Mouse (Mus musculus) forebrain, embryonic 11.5 days (tissue): ENCODE data around the gene Slc9a5. TPM values are rescaled to one million over a fixed set of nuclear protein-coding genes. Genes with fewer than 3 reads are reported as not detected.

Experiments used
- ATAC-seq: fragments of 200-750 bp; cut with Nextera tagmentation; replicated peaks from 2 replicates; pipeline ENCODE4 v1.8.0; 2017; ENCODE audit warnings: moderate TSS enrichment; ENCODE audit not compliant: low FRiP score
- DNase-seq: peaks from one replicate; pipeline ENCODE4 v3.0.0-alpha.2; 2017; ENCODE audit warnings: low spot score
- H3K27ac ChIP-seq: fragments of 300-500 bp; sonication (generic); 2 replicates; pipeline ENCODE4 v1.5.1; 2014; ENCODE audit warnings: low read depth, low read length
- H3K27me3 ChIP-seq: fragments of 300-500 bp; sonication (generic); 2 replicates; pipeline ENCODE4 v1.6.1; 2014; ENCODE audit warnings: mild to moderate bottlenecking, low read length, mixed read lengths; ENCODE audit not compliant: control insufficient read depth, insufficient read depth
- H3K36me3 ChIP-seq: fragments of 300-500 bp; sonication (generic); 2 replicates; pipeline ENCODE4 v1.6.1; 2014; ENCODE audit warnings: mild to moderate bottlenecking, low read length, moderate library complexity, mixed read lengths; ENCODE audit not compliant: control insufficient read depth, insufficient read depth
- H3K4me1 ChIP-seq: fragments of 300-500 bp; sonication (generic); replicated peaks from 2 replicates; pipeline ENCODE4 v1.6.1; 2014; ENCODE audit warnings: low read length, mixed read lengths; ENCODE audit not compliant: control insufficient read depth, insufficient read depth
- H3K4me2 ChIP-seq: fragments of 300-500 bp; sonication (generic); 2 replicates; pipeline ENCODE4 v1.6.1; 2014; ENCODE audit warnings: low read depth, mild to moderate bottlenecking, low read length, moderate library complexity, mixed read lengths; ENCODE audit not compliant: severe bottlenecking
- H3K4me3 ChIP-seq: fragments of 300-500 bp; sonication (generic); 2 replicates; pipeline ENCODE4 v1.5.1; 2014; ENCODE audit warnings: low read depth, low read length
- H3K9ac ChIP-seq: fragments of 300-500 bp; sonication (generic); 2 replicates; pipeline ENCODE4 v1.6.1; 2014; ENCODE audit warnings: low read length
- H3K9me3 ChIP-seq: fragments of 300-500 bp; sonication (generic); 2 replicates; pipeline ENCODE4 v1.6.1; 2016; ENCODE audit warnings: low read length, mixed read lengths; ENCODE audit not compliant: control insufficient read depth
- WGBS: fragments of 180-500 bp; shearing (Covaris S2); extraction: QIAGEN DNeasy Blood & Tissue Kit; methylation state at CpG from one replicate; pipeline ENCODE4 v1.1.7; 2014; 5-methylcytosine and 5-hydroxymethylcytosine counted together
- polyA plus RNA-seq: library from polyadenylated mRNA; unstranded; fragments of >200 nt; fragmentation: Nextera tagmentation; extraction: Ambion mirVana; gene quantifications from 2 replicates; pipeline ENCODE4 v1.2.1, GENCODE M21; 2014

Slc9a5 gene
- polyA plus RNA-seq = 5.8 and 7.7 TPM in 2 replicates

DNA sequence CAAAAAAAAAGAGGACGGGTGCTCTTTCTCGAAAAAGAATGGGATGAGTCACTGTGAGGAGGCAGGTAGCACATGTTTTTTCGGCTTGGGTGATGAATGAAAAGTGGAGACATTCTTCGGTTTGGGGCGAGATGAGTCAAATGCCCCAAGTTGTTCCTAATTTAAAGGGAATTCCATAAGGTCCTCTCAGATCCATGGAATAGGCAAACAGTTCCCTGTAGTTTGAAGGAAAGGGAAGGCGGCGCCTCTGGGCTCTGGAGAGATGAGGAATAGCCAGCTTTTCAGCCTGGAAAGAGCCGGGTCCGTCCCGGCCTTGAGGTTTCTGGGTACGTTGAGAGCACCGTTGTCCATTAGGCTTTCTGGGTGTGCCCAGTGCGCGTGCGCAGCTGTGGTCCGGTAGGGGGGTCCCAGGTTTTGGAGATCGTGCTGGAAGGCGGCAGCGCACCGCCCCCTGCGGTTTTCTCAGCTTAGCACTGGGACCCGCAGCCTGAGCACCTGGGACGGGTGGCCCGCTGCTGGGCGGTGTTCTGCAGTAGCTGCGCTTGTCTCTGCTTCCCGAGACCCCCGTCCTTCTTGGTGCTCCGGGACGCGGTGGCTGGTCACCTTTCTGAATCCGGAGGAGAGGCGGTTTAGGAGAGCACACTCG is at the start of gene Slc9a5:
Gene Slc9a5 (plus strand): TSS at position 394 of the 646 bp plus-strand sequence.
- no peaks in the 10 kb centered on the region for H3K36me3 ChIP-seq
- H3K9me3 ChIP-seq = no peaks in the 10 kb centered on the region
- H3K27ac ChIP-seq = peak within 1 kb of the TSS; percentile 59
- H3K4me2 ChIP-seq = peak within 1 kb of the TSS; percentile 78
- H3K9ac ChIP-seq = peak within 1 kb of the TSS; percentile 80
- under 1% methylated on average over 34 of the region's 34 CpGs for WGBS
- peak; percentile 37 for ATAC-seq
- H3K4me1 ChIP-seq = peaks cover 8% of the 10 kb centered on the region
- peak within 1 kb of the TSS; percentile 63 for H3K4me3 ChIP-seq
- DNase-seq = peak; percentile 91
- H3K27me3 ChIP-seq = no peaks in the 10 kb centered on the region

DNA sequence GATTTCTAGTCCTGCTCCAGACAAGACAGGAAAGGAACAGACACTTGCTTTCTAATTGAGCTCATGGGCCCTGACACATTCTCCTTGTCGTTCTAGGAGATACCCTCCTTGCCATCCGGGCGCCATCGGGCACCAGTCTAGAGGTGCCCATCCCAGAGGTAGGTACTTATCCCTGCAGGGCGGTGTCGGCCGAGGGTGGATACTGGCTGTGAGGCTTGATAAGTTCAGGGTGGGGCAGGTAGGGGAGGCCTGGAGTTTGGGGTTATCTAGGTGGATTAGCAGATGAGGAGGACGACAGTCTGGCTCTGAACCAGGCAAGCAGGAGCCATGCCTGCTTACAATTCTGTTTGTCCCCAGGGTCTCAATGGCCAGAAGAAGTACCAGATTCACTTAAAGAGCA is 48.7 kb upstream of the Slc9a5 start:
- H3K9ac ChIP-seq = no peak overlapping the region
- peaks cover 15% of the 10 kb centered on the region for H3K36me3 ChIP-seq
- ATAC-seq (no peak), DNase-seq (no peak)
- no peaks in the 10 kb centered on the region for H3K27me3 ChIP-seq
- H3K27ac ChIP-seq = no peak overlapping the region
- no peaks in the 10 kb centered on the region for H3K9me3 ChIP-seq
- H3K4me1 ChIP-seq = peaks cover 10% of the 10 kb centered on the region
- no peak overlapping the region for H3K4me2 ChIP-seq
- no peak overlapping the region for H3K4me3 ChIP-seq
- WGBS = 97% methylated on average over 8 of the region's 8 CpGs

GRCm38 (mm10) chr8:105303396-105303795 is 45.2 kb upstream of the Slc9a5 start:
- H3K36me3 ChIP-seq = peaks cover 21% of the 10 kb centered on the region

DNA sequence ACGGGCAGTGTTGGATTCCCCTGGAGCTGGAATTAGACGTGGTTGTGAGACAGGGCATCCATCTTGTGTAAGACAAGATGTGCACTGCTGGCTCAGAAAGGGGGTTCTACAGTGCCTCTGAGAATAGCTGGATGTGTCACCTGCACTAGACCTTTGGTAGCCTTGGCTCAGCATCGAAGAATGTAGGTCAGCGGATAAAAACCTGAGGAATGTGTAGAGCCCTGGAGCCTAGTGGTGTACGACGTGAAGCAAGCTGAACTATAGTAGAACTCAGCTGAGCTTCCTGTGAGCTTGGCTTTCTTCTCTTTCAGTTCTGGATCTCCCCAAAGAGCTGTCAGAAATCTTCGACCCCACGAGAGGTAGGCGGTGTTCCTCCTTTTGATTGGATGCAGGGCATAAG is 44.8 kb upstream of the Slc9a5 start:
- DNase-seq (no peak), ATAC-seq (no peak)
- no peaks in the 10 kb centered on the region for H3K9me3 ChIP-seq
- no peak overlapping the region for H3K4me3 ChIP-seq
- no peaks in the 10 kb centered on the region for H3K27me3 ChIP-seq
- no peak overlapping the region for H3K9ac ChIP-seq
- no peak overlapping the region for H3K27ac ChIP-seq
- peaks cover 21% of the 10 kb centered on the region for H3K36me3 ChIP-seq
- no peak overlapping the region for H3K4me2 ChIP-seq
- 85% methylated on average over 9 of the region's 9 CpGs for WGBS
- peaks cover 8% of the 10 kb centered on the region for H3K4me1 ChIP-seq

More at GRCm38 (mm10) chr8:105303396-105303795, 45.2 kb upstream of the Slc9a5 start:
- no peak overlapping the region for H3K9ac ChIP-seq
- H3K4me1 ChIP-seq = peaks cover 13% of the 10 kb centered on the region
- H3K4me2 ChIP-seq = no peak overlapping the region
- no peak overlapping the region for H3K4me3 ChIP-seq
- no peaks in the 10 kb centered on the region for H3K27me3 ChIP-seq
- DNase-seq (no peak), ATAC-seq (no peak)
- 88% methylated on average over 8 of the region's 8 CpGs for WGBS
- no peak overlapping the region for H3K27ac ChIP-seq
- no peaks in the 10 kb centered on the region for H3K9me3 ChIP-seq

GRCm38 (mm10) chr8:105304325-105305210 is 44.1 kb upstream of the Slc9a5 start:
- no peak for ATAC-seq
- no peak overlapping the region for H3K4me3 ChIP-seq
- peak; percentile 52 for DNase-seq

GRCm38 (mm10) chr8:105305211-105306145 is 43.2 kb upstream of the Slc9a5 start, which contains the start of gene Elmo3:
Elmo3 (plus strand) TSS chr8:105305601.
- peak; percentile 60 for ATAC-seq
- 7% methylated on average over 28 of the region's 30 CpGs for WGBS
- peak within 1 kb of the TSS; percentile 39; the same call in 1 of the 2 replicates for H3K9ac ChIP-seq
- no peaks in the 10 kb centered on the region for H3K9me3 ChIP-seq
- H3K36me3 ChIP-seq = peaks cover 17% of the 10 kb centered on the region
- H3K4me3 ChIP-seq = no peak within 1 kb of the TSS
- H3K27ac ChIP-seq = no peak within 1 kb of the TSS
- no peaks in the 10 kb centered on the region for H3K27me3 ChIP-seq
- peaks cover 5% of the 10 kb centered on the region for H3K4me1 ChIP-seq
- peak; percentile 69 for DNase-seq
- H3K4me2 ChIP-seq = peak within 1 kb of the TSS; percentile 33

More at GRCm38 (mm10) chr8:105304325-105305210, 44.1 kb upstream of the Slc9a5 start:
- Histone ChIP-seq H3K4me2 (no peak overlapping the region), H3K9me3 (no peaks in the 10 kb centered on the region), H3K9ac (no peak overlapping the region), H3K27me3 (no peaks in the 10 kb centered on the region), H3K4me1 (peaks cover 5% of the 10 kb centered on the region), H3K36me3 (peaks cover 21% of the 10 kb centered on the region), H3K27ac (no peak overlapping the region)
- WGBS = 83% methylated on average over 9 of the region's 9 CpGs

- 60% methylated on average over 5 of the region's 5 CpGs for WGBS
Measured at GRCm38 (mm10) chr8:105306146-105306691, 42.4 kb upstream of the Slc9a5 start.

More at GRCm38 (mm10) chr8:105306146-105306691, 42.4 kb upstream of the Slc9a5 start:
- Histone ChIP-seq H3K9ac (no peak overlapping the region), H3K27ac (no peak overlapping the region), H3K4me3 (no peak overlapping the region), H3K36me3 (peaks cover 12% of the 10 kb centered on the region), H3K4me1 (peaks cover 5% of the 10 kb centered on the region), H3K9me3 (no peaks in the 10 kb centered on the region), H3K4me2 (peak overlapping the region; percentile 33; the same call in 1 of the 2 replicates), H3K27me3 (no peaks in the 10 kb centered on the region)
- DNase-seq (no peak), ATAC-seq (peak; percentile 16; the same call in 1 of the 2 replicates)
